ENCODE assay signal across 22 mouse cellular contexts in genomic region chr9:42742385-42742784, GRCm38 (mm10).
DNase-seq lines count a peak whose midpoint lies in the region; ATAC-seq lines count a peak whose summit lies in the region.
"Had no signal": no experiment of that assay in that cellular context is flagged by ENCODE, and none has a peak within 500 bp of the region (broad histone marks: within the 10 kb centered on the region; RNA-seq: fewer than 3 reads in every experiment).

No protein-coding gene starts in this region.

- peak; percentile 8 for DNase-seq in R1 (ENCODE audit: low read depth, low spot score)
- no peak for DNase-seq in right cerebral cortex, postnatal 25 days
- DNase-seq: adrenal gland, adult 2 months; adrenal gland, postnatal 10 days; adrenal gland, postnatal 25 days; cerebellum, adult 11 months; cerebellum, adult 18-20 months; cerebellum, adult 8-10 months; cerebellum, adult 9-11 months; cerebellum, postnatal 14 days; cerebellum, postnatal 36 days; forebrain, postnatal 0 days had no signal

- ATAC-seq in intestine, embryonic 16.5 days, result peak; percentile 75
- 0 out of 2 replicates have a peak, but pooled peaks have one; percentile 60 for ATAC-seq in stomach, embryonic 16.5 days (ENCODE audit: insufficient read depth, low FRiP score)
- ATAC-seq in CD4-positive, CD25-positive, alpha-beta regulatory T cell, adult 4 months, result no peak
- ATAC-seq in megakaryocyte-erythroid progenitor cell, adult 5-6 weeks (replicated peaks; ENCODE audit: low FRiP score, low TSS enrichment, poor library complexity, severe bottlenecking), result no peak
- ATAC-seq: forebrain, embryonic 13.5 days; forebrain, embryonic 15.5 days; forebrain, postnatal 0 days; Patski had no signal

- no peaks in the 10 kb centered on the region for H3K36me3 ChIP-seq in intestine, embryonic 16.5 days (ENCODE audit: control insufficient read depth, insufficient read depth, low read length)
- no peaks in the 10 kb centered on the region for H3K36me3 ChIP-seq in stomach, embryonic 16.5 days (ENCODE audit: control insufficient read depth, insufficient read depth, low read length)
- H3K36me3 ChIP-seq: embryonic facial prominence, embryonic 10.5 days; embryonic facial prominence, embryonic 12.5 days; forebrain, embryonic 15.5 days; G1E had no signal

- no peaks in the 10 kb centered on the region for H3K9me3 ChIP-seq in intestine, embryonic 16.5 days (ENCODE audit: control insufficient read depth, low read length)
- H3K9me3 ChIP-seq in stomach, embryonic 16.5 days (replicated peaks; ENCODE audit: control insufficient read depth, low read length), result no peaks in the 10 kb centered on the region
- H3K9me3 ChIP-seq: embryonic facial prominence, embryonic 10.5 days; embryonic facial prominence, embryonic 12.5 days; forebrain, embryonic 13.5 days; forebrain, embryonic 15.5 days had no signal

- H3K4me2 ChIP-seq in intestine, embryonic 16.5 days (ENCODE audit: low read depth, low read length), result no peak overlapping the region
- no peak overlapping the region for H3K4me2 ChIP-seq in stomach, embryonic 16.5 days (ENCODE audit: low read depth, low read length)
- H3K4me2 ChIP-seq: embryonic facial prominence, embryonic 12.5 days; forebrain, embryonic 13.5 days; forebrain, embryonic 15.5 days had no signal

- H3K27me3 ChIP-seq in intestine, embryonic 16.5 days (replicated peaks; ENCODE audit: control insufficient read depth, insufficient read depth, low read length), result no peaks in the 10 kb centered on the region
- no peaks in the 10 kb centered on the region for H3K27me3 ChIP-seq in stomach, embryonic 16.5 days (ENCODE audit: control insufficient read depth, insufficient read depth, low read length)
- H3K27me3 ChIP-seq: embryonic facial prominence, embryonic 12.5 days; forebrain, embryonic 13.5 days; forebrain, embryonic 15.5 days had no signal

- H3K9ac ChIP-seq in intestine, embryonic 16.5 days (ENCODE audit: low read depth, low read length), result no peak overlapping the region
- H3K9ac ChIP-seq in stomach, embryonic 16.5 days (ENCODE audit: low read length), result no peak overlapping the region
- H3K9ac ChIP-seq: embryonic facial prominence, embryonic 12.5 days; forebrain, embryonic 13.5 days; forebrain, embryonic 15.5 days; forebrain, postnatal 0 days had no signal

- H3K4me3 ChIP-seq in intestine, embryonic 16.5 days (ENCODE audit: low read length), result no peak overlapping the region
- no peak overlapping the region for H3K4me3 ChIP-seq in stomach, embryonic 16.5 days (replicated peaks; ENCODE audit: low read length)
- H3K4me3 ChIP-seq: embryonic facial prominence, embryonic 10.5 days; embryonic facial prominence, embryonic 12.5 days; forebrain, embryonic 13.5 days; forebrain, embryonic 15.5 days had no signal

- WGBS in intestine, embryonic 16.5 days, result 59% methylated on average over 5 of the region's 5 CpGs
- 63% methylated on average over 5 of the region's 5 CpGs for WGBS in stomach, embryonic 16.5 days

- H3K4me1 ChIP-seq in intestine, embryonic 16.5 days (ENCODE audit: control insufficient read depth, insufficient read depth, low read length), result peaks cover 6% of the 10 kb centered on the region; the same call in 1 of the 2 replicates
- no peaks in the 10 kb centered on the region for H3K4me1 ChIP-seq in stomach, embryonic 16.5 days (ENCODE audit: control insufficient read depth, insufficient read depth, low read length)
- H3K4me1 ChIP-seq: embryonic facial prominence, embryonic 12.5 days; forebrain, embryonic 13.5 days; forebrain, embryonic 15.5 days had no signal

- no peak overlapping the region for H3K27ac ChIP-seq in intestine, embryonic 16.5 days (ENCODE audit: low read length)
- H3K27ac ChIP-seq in stomach, embryonic 16.5 days (ENCODE audit: low read length), result no peak overlapping the region
- H3K27ac ChIP-seq: embryonic facial prominence, embryonic 10.5 days; embryonic facial prominence, embryonic 12.5 days; forebrain, embryonic 13.5 days; forebrain, embryonic 15.5 days had no signal

Comparison
In these comparisons a context has a peak if more than half of its experiments do, and no peak if none do; other contexts are left out.
1. ATAC-seq: peak in intestine, embryonic 16.5 days (single experiment) and stomach, embryonic 16.5 days (single experiment); none in CD4-positive, CD25-positive, alpha-beta regulatory T cell, adult 4 months (single experiment) and megakaryocyte-erythroid progenitor cell, adult 5-6 weeks (single experiment).